Mouse (Mus musculus): ENCODE results near the gene Gm20696.

The Gm20696 gene

GRCm38 (mm10) chr6:99663232-99663631 lies 3.4 kb downstream of the Gm20696 start:
- no peak for DNase-seq

DNA sequence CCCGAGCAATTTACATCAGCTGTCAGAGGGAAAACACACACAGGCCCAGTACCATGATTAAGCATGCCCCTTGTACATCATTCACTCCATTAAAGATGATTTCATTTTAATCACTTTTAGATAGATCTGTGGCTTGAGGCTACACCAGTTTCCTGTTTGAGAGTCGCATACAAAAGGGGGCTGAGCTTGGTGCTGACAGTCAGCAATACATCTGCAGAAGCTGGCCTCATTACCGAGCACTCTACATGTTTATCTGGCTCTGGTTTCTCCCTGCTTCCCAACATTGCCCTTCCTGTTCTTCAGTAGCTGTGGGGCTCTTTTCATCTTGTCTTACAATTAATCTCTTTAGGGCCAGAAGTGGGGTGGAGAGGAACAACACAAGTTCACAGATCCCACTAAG lies 6.2 kb downstream of the Gm20696 start:
- DNase-seq = no peak

DNA sequence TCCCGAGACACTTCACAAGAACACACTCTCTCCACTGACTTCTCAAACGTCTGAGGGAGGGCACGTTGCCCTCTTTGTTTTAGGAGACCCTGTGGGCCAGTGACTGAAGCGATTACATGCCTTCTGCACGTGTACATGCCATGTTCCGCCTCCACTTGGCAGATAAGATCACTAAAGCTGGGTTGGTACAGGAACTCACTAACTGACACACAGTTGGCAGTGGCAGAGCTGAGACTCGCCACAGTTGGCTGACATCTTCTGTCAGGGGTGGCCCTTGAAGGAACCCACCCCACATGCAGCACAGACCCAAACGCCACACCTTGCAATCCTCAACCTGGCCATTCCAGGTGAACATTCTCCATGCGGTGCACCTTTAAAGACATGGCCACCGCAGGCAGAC lies 8.0 kb downstream of the Gm20696 start:
- no peak for DNase-seq

DNA sequence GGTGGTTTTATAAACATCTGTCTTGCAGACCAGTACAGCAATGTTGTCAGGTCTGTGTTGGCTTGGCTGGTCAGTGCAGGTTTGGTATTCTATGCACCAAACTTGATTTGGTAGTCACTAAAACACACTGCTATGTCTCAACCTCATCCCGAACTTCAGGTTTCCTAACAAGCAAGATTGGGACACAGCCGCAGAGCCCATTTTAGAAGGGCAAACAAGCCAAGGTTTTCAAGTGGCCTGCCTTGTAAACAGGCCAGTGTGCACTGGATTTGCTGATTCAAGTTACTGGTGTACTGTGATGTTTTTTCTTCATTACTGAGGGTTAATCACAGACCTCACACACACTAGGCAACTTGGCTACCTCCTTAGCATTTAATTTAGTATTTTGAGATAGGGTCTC lies 10.5 kb downstream of the Gm20696 start:
- DNase-seq = no peak

GRCm38 (mm10) chr6:99655488-99655887 lies 11.1 kb downstream of the Gm20696 start:
- DNase-seq = no peak

DNA sequence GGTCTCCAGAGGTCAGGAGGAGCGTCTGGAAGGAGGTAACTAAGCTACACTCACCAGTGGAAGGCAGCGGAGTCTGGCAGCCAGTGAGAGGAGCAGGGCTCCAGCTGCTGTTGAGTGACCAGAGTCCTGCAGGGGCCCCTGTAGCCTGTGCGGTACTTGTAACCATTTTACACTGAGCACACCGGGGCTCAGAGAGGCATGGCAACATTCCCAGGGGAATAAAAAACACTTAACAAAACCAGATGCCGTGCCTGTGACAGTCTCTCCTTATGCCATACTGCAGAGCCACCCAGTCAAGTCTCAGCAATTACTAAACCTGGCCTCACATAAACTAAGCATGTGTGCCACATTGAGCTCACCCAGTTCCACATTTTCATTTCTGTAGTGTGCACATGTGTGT lies 12.3 kb downstream of the Gm20696 start:
- no peak for DNase-seq

DNA sequence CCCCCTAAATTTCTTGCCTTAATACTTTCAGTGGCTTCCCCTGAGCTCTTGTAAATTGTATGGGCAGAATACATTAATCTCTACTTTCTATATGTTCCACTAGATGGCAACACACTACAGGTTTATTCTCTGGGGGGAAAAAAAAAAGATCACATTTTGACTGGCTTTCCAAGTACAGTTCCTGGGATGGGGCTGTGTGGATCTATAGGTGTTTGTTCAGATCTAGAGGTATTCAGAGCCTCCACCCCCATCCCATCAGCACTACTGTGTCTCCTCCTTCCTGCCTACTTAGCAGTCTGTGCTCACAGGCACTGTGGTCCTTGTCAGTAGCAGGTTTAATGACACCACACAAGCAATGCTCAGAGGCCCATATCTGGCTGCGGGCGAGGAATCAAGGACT lies 14.3 kb downstream of the Gm20696 start:
- DNase-seq = no peak

DNA sequence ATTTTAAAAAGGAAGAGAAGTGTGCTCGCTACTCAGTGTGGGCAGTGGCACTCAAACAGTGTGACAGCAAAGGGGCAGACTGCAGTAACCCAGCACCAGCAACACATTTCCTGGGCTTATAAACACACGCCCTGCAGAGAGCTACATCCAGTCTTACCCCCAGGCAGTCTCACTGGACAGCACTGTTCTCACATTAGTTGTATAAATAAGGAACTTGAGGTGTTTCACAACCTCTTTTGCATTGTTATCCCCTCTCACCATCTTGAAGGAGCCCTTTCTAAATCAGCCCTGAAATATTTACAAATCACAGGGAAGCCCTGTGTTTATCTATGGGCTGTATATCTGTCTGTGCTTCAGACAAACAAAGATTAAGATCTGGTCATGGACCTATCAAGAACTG lies 17.3 kb downstream of the Gm20696 start:
- no peak for DNase-seq

DNA sequence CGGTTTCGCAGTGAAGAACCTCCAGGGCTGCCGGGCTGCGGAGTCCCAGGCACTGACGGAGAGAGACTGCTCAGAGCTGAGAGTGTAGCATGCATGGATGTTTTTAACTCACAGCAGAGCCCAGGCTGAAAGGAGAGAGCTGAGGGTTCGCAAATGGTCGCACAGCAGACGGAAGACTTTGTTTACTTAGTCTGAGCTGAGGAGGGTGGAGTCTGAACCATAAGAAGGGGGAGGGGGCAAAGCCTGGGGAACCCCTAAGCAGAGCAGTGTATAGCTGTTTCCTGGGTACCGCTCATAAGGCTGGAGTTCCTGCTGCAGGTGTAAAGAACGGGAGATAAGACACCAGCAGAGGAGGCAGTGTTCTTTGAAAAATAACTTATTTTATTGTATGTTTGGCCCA lies 20.3 kb downstream of the Gm20696 start:
- DNase-seq = no peak

DNA sequence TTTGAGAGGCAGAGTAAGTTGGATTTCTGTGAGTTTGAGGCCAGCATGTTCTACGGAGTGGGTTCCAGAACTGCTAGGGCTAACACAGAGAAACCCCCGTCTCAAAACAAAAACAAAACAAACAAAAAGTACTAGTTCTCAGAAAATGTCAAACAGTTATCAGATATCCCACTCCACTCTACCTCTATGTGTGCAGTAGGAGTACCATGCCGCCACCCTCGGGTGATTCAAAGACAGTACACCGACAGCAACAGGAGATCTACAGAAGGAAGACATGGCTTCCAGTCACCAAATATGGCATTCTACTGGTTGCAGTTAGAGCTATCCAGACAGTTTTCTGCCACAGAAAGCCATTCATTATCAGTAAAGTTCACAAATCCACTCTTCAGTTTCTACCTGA lies 21.7 kb downstream of the Gm20696 start:
- no peak for DNase-seq

DNA sequence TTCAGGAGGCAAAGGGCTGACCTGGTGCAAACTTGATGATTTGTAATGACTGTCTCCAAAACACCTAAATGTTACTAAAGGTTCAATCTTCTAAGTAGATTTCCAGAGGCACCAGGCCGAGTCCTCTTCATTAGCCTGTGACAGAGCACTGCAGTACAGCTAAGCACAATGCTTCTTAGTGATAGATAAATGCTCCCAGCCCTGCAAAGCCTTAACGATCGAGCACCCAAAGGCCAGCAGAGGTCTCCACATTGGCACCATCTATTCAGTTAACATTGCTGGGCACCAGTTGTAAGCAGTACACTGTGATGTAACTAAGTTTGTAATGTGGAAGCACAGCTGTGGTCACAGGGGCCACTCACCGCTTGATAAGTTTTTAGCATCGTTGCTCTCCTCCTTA lies 22.2 kb downstream of the Gm20696 start:
- DNase-seq = no peak

DNA sequence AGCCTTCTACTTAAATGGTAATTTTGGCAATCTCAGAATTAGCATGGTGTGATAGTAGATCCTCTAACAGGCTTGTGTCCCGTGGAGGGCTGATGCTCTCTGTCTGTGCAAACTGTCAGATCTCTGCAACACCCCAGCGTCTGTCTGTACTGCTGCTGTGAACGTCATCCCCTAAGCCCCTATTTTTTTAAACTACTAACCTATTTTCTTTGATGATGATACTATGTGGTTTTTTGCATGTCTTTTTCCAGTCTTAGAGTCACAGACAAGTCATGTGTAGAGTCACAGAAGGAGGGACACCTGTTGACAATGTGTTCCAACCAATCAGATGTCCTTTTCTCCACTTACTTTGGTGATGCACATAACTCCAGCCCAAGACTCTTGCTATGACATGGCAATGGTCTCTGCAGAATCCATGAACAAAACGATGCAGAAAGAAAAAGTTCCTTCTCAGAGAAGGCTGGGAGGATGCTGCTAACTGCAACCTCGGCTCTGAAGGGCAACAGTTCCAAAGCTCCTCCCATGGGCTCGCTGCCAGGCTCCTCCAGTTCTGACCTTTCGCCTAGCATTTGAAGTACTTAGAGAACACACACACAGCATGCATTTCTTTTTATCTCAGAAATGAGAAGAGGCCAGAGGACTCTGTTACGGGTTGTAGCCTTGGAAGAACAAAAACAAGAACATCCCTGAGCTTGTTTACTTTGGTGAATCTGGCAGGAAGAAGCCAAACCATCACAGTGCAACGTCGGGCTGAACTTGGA lies 23.0 kb downstream of the Gm20696 start:
- no peak for DNase-seq

DNA sequence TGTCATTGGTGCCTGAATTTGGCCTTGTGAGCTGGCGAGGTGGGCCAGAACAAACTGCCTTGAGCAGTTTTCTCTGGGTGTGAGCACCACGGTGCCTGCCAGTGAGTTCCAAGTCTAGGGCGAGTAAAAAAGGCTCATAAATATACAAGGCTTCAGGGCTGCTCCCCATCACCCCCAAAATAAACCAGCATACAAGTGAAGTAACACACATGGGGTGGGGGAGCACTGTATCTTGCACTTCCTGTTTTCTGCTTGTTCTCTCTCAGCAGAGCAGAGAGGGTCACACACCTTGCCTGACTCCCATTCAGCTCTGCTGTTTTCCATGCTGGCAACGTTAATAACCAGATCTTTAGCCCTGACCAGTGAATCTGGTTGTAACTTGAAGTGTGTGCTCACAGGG lies 29.1 kb downstream of the Gm20696 start:
- DNase-seq = no peak

- DNase-seq = no peak
These were observed 29.8 kb downstream of the Gm20696 start for GRCm38 (mm10) chr6:99636801-99637200.

- no peak for DNase-seq
These were observed 30.5 kb downstream of the Gm20696 start for GRCm38 (mm10) chr6:99636121-99636520.

DNA sequence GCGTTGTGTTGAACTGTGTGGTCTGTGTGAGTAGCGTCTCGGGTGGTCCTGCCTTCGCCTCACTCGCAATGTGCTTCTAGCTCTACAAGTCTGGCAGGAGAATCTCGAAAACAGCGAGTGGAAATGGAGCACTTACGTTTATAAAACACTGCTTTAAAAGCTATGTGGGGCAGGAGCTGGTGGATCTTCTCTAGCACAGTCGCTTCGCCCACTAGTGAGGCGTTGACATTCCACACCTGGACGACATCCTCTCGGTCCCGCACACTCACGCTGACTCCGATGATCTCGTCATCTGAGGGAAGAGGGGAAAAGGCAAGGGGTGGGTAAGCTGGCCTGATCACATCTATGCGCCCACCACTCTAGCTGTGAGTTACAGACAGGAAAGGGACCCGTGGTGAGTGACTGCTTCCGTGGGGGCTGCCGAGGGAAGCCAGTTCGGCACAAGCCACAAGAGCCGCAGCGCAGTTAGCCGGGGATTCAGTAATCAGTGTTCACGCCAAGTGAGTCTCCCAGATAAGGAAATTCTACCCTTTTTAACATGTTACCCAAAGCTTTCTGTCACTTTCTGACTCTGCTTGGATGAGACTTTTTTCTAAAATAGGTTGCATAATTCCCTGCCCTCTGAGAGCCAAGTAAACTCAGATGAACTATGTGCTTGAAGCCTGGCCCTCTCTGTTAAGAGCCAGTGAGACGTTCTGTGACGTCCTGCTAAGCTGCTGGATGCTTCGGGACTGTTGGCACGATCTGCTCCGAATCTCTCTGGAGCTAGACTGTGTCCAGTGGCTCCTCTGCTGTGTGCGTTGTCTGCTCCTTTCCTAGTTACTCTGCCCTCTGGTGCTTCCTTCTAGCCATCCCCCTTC lies 34.2 kb downstream of the Gm20696 start:
- no peak for DNase-seq

DNA sequence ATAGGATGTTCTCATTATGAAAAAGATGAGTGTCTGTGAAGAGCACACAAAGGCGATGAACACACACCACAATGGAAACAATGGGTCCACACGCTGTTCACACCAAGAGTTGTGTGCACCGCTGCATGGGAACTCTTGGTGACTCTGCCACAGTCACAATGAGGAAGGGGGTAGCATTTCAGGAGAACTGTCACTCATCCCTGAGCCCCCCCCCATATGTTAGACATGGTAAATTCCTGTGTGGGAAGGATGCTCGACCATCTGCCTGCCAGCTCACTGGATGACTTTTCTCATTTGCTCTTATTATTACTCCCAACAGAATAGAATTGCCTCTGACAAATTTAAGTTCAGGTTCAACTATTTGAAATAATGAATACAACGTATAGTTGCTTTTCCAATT lies 35.0 kb downstream of the Gm20696 start:
- no peak for DNase-seq

GRCm38 (mm10) chr6:99629726-99630458 lies 36.7 kb downstream of the Gm20696 start:
- peak; percentile 35 for DNase-seq

- DNase-seq = no peak
These were observed 40.2 kb downstream of the Gm20696 start for GRCm38 (mm10) chr6:99626347-99626746.

DNA sequence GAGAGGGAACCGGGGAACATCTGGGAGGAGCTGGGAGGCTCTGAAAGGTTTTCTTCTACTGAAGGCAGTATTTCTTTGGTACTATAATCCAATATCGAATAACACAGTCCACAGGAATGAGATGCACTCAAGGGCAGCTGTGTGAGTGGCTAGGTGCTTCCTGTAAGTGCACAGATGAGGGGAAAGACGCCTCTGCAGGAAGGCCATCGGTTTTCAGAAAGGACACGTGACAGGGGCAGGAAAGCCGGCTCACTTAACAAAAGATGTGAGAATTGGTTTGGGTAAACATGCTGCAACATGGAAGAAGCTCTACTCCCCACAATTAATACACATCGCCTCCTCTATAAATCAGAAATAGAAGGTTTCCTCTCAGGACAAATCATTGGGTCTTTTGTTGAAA lies 40.8 kb downstream of the Gm20696 start:
- no peak for DNase-seq

DNA sequence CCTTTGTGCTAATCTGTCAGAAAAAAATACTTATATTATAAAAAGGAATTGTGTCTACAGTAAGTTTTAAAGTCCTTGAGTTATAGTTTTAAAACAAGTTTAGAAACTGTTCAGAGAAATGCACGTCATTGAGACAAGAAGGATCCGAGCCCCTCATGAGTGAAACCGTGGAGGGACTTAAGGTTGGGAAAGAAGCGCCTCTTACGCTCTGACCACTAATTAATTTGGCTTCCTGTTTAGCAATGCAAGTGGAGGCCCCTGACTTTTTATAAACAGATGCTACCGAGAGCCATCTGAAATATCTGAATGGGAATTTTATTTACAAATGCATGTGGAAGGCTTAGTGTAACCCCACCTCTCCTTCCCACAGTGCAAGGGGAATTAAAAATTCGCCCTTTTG lies 41.3 kb downstream of the Gm20696 start:
- DNase-seq = no peak

GRCm38 (mm10) chr6:99624542-99624941 lies 42.1 kb downstream of the Gm20696 start:
- no peak for DNase-seq

DNA sequence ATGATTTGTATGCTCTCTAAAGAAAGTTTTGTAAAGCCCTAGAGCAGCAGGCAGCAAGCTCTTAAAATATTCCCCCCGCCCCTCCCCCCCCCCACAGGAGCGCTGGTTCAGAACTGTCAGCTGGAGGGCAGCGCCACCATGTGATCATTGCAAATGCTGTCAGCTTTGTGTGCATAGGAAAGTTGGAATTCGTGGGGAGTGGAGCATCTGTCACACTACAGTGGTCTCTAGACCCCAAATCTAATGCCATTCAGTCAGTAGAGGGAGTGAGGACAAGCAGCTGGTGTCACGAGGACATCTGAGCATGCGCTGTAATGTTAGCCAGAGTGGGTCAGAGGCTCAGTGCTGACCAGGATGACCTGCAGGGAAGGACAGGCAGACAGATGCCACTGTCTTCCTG lies 43.0 kb downstream of the Gm20696 start:
- no peak for DNase-seq

DNA sequence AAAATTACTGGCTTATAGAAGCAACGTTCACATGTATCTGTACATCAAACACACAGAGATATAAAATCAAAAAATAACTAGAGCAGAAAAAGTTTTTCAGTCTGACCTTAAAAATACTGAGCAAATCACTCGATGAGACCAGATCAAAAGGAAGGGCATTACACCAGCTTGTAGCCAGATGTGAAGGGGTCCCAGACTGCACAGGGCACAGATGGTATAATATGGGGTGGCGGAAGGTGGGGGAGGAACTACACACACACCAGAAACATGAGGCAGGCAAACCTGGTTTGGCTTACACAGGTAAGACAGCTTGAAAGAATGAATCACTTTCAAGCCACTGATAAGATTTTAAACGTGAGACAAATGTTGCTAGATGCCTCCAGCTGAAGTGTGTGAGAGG lies 45.4 kb downstream of the Gm20696 start:
- DNase-seq = no peak

Data from cerebellum, adult 8-10 months (tissue).